Mouse (Mus musculus): Measurements from ENCODE around the gene Nrbf2.
A peak's percentile ranks its signal among the peaks of the same experiment; 100 is the strongest.

The Nrbf2 gene

DNA sequence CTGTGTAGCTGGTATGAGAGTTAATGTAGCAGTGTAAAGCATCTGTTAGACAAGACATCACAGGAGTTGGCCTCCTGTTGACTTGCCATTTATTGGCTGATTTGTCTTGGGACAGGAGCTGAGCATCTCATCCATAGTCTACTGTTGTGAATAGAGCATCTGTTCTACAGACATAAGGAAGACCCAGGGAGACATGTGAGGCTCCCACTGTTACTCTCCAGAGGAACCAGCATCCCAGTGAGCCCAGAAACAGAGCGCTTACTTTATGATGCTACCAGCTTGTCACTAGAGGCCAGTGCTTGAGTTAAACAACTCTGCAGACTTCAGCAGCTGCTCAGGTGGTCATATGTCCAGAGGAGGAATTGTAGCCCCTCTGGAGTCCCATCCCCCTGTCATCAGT, 32.0 kb downstream of the Nrbf2 start:
- TF ChIP-seq GATA4 (IDR thresholded peaks at IDR 0.05; ENCODE audit: insufficient replicate concordance, low read length) = no peak

DNA sequence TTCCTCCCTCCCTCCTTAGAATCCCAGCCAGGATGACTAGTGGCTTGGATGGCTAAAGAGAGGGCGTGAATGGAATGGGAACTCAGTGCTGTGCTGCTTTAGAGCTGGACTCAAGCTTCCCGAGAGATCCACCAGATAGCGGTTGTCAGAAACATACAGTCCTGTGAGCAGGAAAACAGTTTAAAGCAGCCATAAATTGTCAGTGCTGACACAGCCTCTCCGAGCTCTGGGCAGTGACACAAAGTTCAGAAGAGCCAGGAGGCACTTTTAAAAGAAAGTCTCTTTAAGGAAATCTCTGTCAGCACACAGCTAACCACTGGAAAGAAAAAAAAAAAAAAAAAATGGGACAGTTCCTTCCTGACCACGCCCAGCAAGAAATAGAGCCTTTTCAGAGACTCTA, 32.8 kb downstream of the Nrbf2 start:
- TF ChIP-seq GATA4 (IDR thresholded peaks at IDR 0.05; ENCODE audit: insufficient replicate concordance, low read length) = no peak

DNA sequence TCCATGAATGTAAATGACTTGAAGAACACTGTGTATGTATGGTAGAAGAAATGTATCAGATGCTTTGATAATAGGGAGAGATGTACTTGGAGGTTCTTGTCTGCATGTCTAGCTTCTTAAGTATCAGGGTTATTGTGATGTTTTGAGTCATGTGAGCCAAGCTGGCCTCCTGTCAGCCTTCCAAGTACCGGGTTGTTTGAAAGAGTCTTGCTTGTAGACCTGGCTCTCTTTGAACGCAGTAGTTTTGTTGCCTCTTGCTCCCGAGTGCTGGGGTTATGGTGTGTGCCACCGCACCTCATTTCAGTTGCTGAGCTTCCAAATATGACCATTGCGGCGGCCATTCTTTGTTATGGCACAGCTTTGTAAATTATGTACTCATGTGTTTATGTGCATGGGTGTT, 34.3 kb downstream of the Nrbf2 start:
- no peak for TF ChIP-seq GATA4 (IDR thresholded peaks at IDR 0.05; ENCODE audit: insufficient replicate concordance, low read length)

DNA sequence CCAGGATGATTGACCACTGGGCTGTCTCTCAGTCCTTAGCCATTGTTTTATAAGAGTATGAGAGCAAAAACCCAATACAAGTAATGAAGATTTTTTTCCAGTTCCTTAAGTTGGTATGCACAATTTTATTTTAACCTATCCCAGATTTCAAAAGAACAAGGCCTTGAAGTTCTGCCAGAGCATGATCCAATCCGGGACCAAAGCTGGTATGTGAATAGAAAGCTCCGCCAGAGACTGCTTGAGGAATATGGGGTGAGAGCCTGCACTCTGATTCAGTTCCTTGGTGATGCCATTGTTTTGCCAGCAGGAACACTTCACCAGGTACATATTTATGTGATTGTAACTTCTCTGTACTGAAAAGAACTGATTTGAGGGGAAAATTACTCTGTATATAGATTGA, 35.6 kb downstream of the Nrbf2 start:
- no peak for TF ChIP-seq GATA4 (IDR thresholded peaks at IDR 0.05; ENCODE audit: insufficient replicate concordance, low read length)

DNA sequence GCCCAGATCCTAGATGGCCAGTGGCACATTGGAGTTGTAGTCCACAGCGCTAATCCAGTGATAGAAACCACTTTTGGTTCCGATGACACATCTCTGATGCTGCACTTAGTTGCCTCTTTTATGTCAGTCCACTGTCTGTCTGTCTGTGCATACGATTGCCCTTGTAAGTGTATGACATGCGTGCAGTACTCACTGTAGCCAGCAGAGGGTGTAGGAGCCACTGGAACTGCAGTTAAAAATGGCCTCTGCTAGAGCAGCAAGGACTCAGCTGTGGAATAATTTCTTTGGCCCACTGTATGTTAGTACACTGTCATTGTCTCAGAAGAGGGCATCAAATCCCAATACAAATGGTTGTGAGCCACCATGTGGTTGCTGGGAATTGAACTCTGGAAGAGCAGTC, 38.0 kb downstream of the Nrbf2 start:
- no peak for TF ChIP-seq GATA4 (IDR thresholded peaks at IDR 0.05; ENCODE audit: insufficient replicate concordance, low read length)

DNA sequence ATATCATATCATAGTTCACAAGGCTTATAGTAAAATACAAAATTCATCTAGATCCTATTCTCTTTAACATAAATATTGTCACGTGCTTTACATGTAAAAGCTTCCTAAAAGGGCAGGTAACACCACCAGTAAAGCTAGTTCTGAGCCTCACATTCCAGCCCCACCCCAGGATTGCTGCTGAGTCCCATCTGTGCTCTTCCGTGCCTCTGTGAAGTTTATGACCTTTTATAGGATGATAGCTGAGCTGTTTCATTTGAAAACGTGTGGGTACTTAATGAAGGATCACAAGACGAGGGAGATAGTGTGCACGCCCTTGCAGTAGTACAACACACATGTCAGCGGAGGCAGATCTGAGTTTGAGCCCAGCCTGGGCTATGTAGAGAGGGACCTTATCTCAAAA, 54.7 kb downstream of the Nrbf2 start:
- no peak for TF ChIP-seq GATA4 (IDR thresholded peaks at IDR 0.05; ENCODE audit: insufficient replicate concordance, low read length)

DNA sequence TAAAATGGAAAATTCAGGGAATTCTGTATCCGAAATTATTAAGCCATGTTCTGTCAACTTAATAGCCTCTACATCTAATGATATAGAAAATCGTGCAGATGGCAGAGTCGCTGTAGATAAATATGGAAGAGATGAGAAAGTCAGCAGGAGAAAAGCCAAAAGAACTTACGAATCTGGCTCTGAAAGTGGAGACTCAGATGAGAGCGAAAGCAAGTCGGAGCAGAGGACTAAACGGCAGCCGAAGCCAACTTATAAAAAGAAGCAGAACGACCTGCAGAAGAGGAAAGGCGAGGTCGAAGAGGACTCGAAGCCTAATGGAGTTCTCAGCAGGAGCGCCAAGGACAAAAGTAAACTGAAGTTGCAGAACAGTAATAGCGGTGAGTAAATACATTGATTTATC, 58.6 kb downstream of the Nrbf2 start:
- TF ChIP-seq GATA4 (IDR thresholded peaks at IDR 0.05; ENCODE audit: insufficient replicate concordance, low read length) = no peak

DNA sequence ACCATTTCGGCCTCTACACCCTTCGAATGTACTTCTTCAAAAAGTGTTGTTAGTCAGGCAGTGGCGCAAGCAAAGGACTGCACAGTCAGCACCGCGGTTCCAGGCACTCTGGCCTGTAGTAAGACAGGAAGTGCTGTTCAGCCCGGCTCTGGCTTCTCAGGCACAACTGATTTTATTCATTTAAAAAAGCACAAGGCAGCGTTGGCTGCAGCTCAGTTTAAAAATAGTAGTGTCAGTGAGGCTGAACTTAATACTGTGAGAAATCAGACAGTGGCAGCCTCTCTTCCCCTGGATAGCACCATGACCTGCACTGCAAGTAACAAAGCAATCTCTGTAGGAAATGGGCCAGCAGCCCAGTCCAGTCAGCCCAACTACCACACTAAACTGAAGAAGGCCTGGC, 59.0 kb downstream of the Nrbf2 start:
- peak; percentile 91; the same call in 1 of the 2 replicates for TF ChIP-seq GATA4 (IDR thresholded peaks at IDR 0.05; ENCODE audit: insufficient replicate concordance, low read length)

DNA sequence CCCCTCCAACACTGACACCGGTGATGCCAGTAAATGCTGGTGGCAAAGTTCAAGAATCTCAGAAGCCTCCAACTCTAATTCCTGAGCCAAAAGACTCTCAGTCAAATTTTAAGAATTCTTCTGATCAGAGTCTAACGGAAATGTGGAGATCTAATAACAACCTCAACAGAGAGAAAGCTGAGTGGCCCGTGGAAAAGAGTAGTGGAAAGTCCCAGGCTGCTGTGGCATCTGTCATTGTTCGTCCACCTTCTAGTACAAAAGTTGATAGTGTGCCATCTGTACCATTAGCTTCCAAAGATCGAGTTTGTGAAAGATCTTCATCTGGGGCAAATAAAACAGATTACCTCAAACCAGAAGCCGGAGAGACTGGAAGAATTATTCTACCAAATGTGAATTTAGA, 59.6 kb downstream of the Nrbf2 start:
- TF ChIP-seq GATA4 (IDR thresholded peaks at IDR 0.05; ENCODE audit: insufficient replicate concordance, low read length) = no peak

DNA sequence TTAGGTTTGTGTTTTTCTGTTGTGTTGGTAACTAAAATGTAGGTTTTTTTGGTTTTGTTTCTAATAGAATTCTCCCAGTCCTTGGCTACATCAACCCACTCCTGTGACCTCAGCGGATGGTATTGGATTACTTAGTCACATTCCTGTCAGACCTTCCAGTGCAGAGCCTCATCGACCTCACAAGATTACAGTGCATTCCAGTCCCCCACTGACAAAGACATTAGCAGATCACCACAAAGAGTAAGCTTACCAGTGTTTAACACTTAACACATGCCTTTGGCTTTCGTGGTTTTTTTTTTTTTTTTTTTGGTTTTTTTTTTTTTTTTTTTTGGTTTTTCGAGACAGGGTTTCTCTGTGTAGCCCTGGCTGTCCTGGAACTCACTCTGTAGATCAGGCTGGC, 61.2 kb downstream of the Nrbf2 start:
- no peak for TF ChIP-seq GATA4 (IDR thresholded peaks at IDR 0.05; ENCODE audit: insufficient replicate concordance, low read length)

DNA sequence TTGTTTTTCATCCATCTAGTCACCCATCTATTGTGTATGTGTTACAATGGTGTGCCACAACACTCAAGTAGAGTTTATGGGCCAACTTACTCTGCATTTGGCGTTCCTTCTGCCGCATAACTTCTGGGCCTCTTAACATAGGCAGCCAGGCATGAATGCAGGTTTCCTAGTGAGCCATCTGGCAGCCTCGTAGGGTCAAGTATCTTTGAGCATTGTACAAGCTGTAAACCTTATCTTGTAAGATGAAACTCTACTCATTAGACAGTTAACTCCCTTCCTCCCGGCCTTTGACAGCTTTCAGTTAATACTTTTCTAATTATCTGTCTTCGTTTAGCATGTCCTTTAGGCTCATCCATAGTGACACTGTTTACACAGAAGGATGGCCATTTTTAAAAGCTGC, 63.8 kb downstream of the Nrbf2 start:
- no peak for TF ChIP-seq GATA4 (IDR thresholded peaks at IDR 0.05; ENCODE audit: insufficient replicate concordance, low read length)

DNA sequence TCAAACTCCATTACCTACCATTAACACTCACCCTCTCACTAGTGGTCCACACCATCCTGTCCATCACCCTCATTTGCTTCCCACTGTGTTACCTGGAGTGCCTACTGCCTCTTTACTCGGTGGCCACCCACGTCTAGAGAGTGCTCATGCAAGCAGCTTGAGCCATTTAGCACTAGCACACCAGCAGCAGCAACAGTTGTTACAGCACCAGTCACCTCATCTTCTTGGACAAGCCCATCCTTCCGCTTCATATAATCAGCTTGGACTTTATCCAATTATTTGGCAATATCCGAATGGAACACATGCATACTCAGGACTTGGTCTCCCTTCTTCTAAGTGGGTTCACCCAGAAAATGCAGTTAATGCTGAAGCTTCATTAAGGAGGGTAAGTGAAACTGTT, 64.9 kb downstream of the Nrbf2 start:
- TF ChIP-seq GATA4 (IDR thresholded peaks at IDR 0.05; ENCODE audit: insufficient replicate concordance, low read length) = no peak

DNA sequence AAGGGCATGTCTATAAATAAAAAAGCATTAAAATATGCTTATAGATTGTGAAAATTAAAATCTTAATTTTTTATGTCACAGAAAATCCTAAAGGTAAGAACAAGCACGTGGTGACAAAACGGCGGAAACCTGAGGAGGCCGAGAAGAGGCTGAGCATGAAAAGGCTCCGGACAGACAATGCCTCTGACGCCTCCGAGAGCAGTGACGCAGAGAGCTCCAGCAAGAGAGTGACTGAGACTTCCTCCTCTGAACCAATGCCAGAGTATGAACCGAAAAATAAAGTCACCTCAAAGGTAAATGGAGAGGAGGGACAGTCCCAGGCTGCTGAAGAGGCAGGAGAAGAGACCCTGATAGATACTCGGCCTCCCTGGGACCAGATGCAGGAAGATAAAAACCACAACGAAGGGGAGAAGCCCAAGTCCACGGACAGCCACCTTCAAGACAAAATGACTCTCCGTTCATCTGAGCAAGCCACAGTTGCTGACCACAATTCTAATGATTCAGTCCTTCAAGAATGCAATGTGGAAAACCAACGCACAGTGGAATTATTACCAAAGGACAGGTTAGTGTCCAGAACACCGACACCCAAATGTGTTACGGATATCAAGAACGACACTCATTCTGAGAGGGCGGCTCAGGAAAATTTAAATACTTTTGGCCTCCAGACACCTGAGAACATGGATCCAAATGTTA, 66.1 kb downstream of the Nrbf2 start:
- no peak for TF ChIP-seq GATA4 (IDR thresholded peaks at IDR 0.05; ENCODE audit: insufficient replicate concordance, low read length)

DNA sequence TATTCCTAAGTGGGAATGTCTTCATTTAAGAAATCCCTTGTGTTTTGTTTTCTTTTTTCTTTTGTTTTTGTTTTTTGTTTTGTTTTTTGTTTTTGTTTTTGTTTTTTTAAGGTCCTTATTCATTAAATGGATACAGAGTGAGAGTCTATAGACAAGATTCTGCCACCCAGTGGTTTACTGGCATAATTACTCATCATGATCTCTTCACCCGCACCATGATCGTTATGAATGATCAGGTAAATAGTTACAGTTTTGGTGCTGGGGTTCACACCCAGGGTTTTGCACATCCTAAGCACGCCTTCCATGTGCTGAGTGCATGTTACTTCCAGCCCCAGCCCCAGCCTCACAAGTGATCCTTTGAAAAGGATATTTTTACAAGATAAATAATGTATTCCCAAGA, 68.2 kb downstream of the Nrbf2 start:
- no peak for TF ChIP-seq GATA4 (IDR thresholded peaks at IDR 0.05; ENCODE audit: insufficient replicate concordance, low read length)
